Mouse (Mus musculus) liver, embryonic 11.5 days (tissue): ENCODE measurements at regions not wholly inside any gene's neighbourhood (a gene's known extent, or its start where the extent isn't known, plus 50 kb on each side); places are given as distances from the start of the nearest gene placed in this dataset.

ENCODE experiments used
- ATAC-seq: fragments of 200-750 bp; cut with Nextera tagmentation; replicated peaks from 2 replicates; pipeline ENCODE4 v1.8.0; 2017; ENCODE audit warnings: moderate number of reproducible peaks, mild to moderate bottlenecking, moderate TSS enrichment, moderate library complexity; ENCODE audit not compliant: low FRiP score
- DNase-seq: peaks from one replicate; pipeline ENCODE4 v3.0.0-alpha.2; 2017; ENCODE audit warnings: low spot score
- H3K27ac ChIP-seq: fragments of 300-500 bp; sonication (generic); 2 replicates; pipeline ENCODE4 v1.5.1; 2014; ENCODE audit warnings: mild to moderate bottlenecking, low read depth, low read length, control low read depth
- H3K27me3 ChIP-seq: fragments of 300-500 bp; sonication (generic); replicated peaks from 2 replicates; pipeline ENCODE4 v1.6.1; 2014; ENCODE audit warnings: low read length, mixed read lengths; ENCODE audit not compliant: control insufficient read depth, insufficient read depth
- H3K36me3 ChIP-seq: fragments of 300-500 bp; sonication (generic); 2 replicates; pipeline ENCODE4 v1.6.1; 2014; ENCODE audit warnings: mild to moderate bottlenecking, low read length, moderate library complexity, mixed read lengths; ENCODE audit not compliant: control insufficient read depth, insufficient read depth
- H3K4me1 ChIP-seq: fragments of 300-500 bp; sonication (generic); replicated peaks from 2 replicates; pipeline ENCODE4 v1.6.1; 2014; ENCODE audit warnings: low read length, mixed read lengths; ENCODE audit not compliant: control insufficient read depth, insufficient read depth
- H3K4me2 ChIP-seq: fragments of 300-500 bp; sonication (generic); 2 replicates; pipeline ENCODE4 v1.6.1; 2014; ENCODE audit warnings: mild to moderate bottlenecking, control low read depth, moderate library complexity
- H3K4me3 ChIP-seq: fragments of 300-500 bp; sonication (generic); 2 replicates; pipeline ENCODE4 v1.5.1; 2014; ENCODE audit warnings: low read depth, low read length, control low read depth
- H3K9ac ChIP-seq: fragments of 300-500 bp; sonication (generic); 2 replicates; pipeline ENCODE4 v1.6.1; 2014; ENCODE audit warnings: low read depth, low read length, control low read depth
- H3K9me3 ChIP-seq: fragments of 300-500 bp; sonication (generic); 2 replicates; pipeline ENCODE4 v1.6.1; 2016; ENCODE audit warnings: low read length, inconsistent platforms, mixed read lengths; ENCODE audit not compliant: control insufficient read depth
- WGBS: fragments of 180-500 bp; shearing (Covaris S2); extraction: QIAGEN DNeasy Blood & Tissue Kit; methylation state at CpG from one replicate; pipeline ENCODE4 v1.1.7; 2014; 5-methylcytosine and 5-hydroxymethylcytosine counted together

DNA sequence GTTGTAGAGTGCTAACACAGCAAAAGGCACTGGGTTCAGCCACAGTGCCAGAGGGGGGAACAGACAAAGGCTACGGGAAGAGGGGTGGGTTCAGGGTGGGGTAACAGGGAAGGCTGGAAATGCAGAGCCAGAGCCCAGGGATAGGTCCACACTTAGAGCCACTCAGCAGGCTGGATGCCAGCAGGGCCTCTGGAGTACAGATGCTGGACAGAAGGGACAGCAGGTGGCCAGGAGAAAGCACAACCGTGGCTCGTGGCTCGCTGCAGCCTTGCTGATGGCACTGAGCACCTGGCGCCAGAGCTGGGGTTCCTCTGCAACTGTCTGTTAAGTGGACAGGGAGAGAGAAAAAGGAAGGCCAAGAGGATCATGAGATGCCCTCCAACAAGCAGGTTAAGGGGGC is 174.2 kb downstream of the Mroh4 start:
- no peak overlapping the region for H3K4me2 ChIP-seq
- ATAC-seq, result no peak
- 89% methylated on average over 5 of the region's 5 CpGs for WGBS
- no peaks in the 10 kb centered on the region for H3K27me3 ChIP-seq
- no peak overlapping the region for H3K4me3 ChIP-seq
- H3K9ac ChIP-seq, result no peak overlapping the region
- no peaks in the 10 kb centered on the region for H3K4me1 ChIP-seq
- no peaks in the 10 kb centered on the region for H3K36me3 ChIP-seq
- H3K9me3 ChIP-seq, result no peaks in the 10 kb centered on the region
- H3K27ac ChIP-seq, result no peak overlapping the region
- no peak for DNase-seq

GRCm38 (mm10) chr15:74459345-74459975 is 176.7 kb downstream of the Mroh4 start:
- Histone ChIP-seq H3K4me1 (no peaks in the 10 kb centered on the region), H3K9ac (no peak overlapping the region), H3K36me3 (no peaks in the 10 kb centered on the region), H3K9me3 (no peaks in the 10 kb centered on the region), H3K27ac (no peak overlapping the region), H3K4me3 (no peak overlapping the region), H3K4me2 (no peak overlapping the region), H3K27me3 (no peaks in the 10 kb centered on the region)
- DNase-seq (no peak), ATAC-seq (no peak)
- WGBS, result 85% methylated on average over 12 of the region's 12 CpGs

DNA sequence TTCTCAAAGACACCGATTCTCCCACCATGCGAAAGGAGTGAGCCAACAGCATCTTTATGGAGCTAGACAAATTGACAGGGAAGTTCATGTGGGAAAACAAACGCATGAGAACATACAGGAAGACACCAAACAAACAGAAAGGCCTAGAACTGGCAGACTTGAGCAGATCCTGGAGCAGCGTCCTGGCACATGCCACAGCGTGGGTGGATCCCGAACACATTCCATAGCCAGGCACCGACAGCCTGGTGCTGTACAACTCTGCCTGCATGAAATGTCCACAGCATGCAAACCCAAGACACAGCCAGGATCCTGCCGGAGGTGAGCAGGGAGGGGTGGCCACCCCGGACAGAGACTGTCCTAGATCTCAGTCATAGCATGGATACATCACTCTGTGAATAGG is 177.2 kb downstream of the Mroh4 start:
- Histone ChIP-seq H3K27me3 (no peaks in the 10 kb centered on the region), H3K4me3 (no peak overlapping the region), H3K9me3 (no peaks in the 10 kb centered on the region), H3K27ac (no peak overlapping the region), H3K4me2 (no peak overlapping the region), H3K36me3 (no peaks in the 10 kb centered on the region), H3K9ac (no peak overlapping the region), H3K4me1 (no peaks in the 10 kb centered on the region)
- WGBS, result 87% methylated on average over 9 of the region's 9 CpGs
- DNase-seq, result no peak
- no peak for ATAC-seq

DNA sequence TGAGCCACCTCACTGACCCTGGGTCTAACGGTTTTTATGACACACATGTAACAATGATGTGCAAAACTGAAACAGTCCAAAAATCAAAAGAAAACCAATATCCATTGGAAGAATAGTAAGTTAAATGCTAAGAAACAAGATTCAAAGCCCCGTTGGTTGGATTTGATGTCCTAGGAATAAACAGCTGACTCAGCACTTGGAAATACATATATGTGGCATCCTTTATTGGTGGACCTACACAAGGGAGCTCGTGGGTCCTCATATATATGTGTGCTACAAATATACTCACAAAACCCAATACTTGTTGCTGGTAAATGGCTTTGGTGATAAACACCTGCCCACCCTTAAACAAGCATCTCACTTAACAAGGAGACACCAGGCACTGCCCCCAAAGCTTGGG is 178.2 kb downstream of the Mroh4 start:
- no peaks in the 10 kb centered on the region for H3K4me1 ChIP-seq
- DNase-seq, result no peak
- H3K9ac ChIP-seq, result no peak overlapping the region
- ATAC-seq, result no peak
- H3K27me3 ChIP-seq, result no peaks in the 10 kb centered on the region
- no peak overlapping the region for H3K27ac ChIP-seq
- no peak overlapping the region for H3K4me3 ChIP-seq
- no peak overlapping the region for H3K4me2 ChIP-seq
- H3K36me3 ChIP-seq, result no peaks in the 10 kb centered on the region
- H3K9me3 ChIP-seq, result no peaks in the 10 kb centered on the region
- WGBS, result 76% methylated on average over 3 of the region's 3 CpGs

DNA sequence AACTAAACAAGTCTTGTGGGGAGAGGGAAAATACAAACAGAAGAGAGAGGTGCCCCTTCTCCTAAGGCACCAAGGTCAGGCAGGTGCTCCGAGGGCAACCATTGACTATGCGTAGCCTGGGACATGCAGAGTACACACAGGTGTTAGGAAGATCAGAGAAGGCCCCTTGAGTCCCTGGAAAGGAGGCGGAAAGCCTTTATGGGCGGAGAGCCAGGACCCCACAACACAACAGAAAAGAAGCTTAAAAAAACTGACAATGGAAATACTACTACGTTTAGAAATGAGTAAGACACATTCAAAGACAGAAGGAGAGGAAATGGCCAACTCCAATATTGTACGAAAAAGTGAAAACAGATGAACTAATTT is 179.5 kb downstream of the Mroh4 start:
- no peak overlapping the region for H3K4me3 ChIP-seq
- WGBS, result 80% methylated on average over 6 of the region's 6 CpGs
- H3K4me2 ChIP-seq, result no peak overlapping the region
- no peaks in the 10 kb centered on the region for H3K27me3 ChIP-seq
- no peak for DNase-seq
- ATAC-seq, result no peak
- H3K4me1 ChIP-seq, result no peaks in the 10 kb centered on the region
- H3K9me3 ChIP-seq, result no peaks in the 10 kb centered on the region
- H3K9ac ChIP-seq, result no peak overlapping the region
- H3K36me3 ChIP-seq, result no peaks in the 10 kb centered on the region
- no peak overlapping the region for H3K27ac ChIP-seq

GRCm38 (mm10) chr15:74455921-74456674 is 180.1 kb downstream of the Mroh4 start:
- H3K27ac ChIP-seq, result no peak overlapping the region
- no peaks in the 10 kb centered on the region for H3K4me1 ChIP-seq
- ATAC-seq (no peak), DNase-seq (no peak)
- no peak overlapping the region for H3K9ac ChIP-seq
- H3K36me3 ChIP-seq, result no peaks in the 10 kb centered on the region
- H3K27me3 ChIP-seq, result no peaks in the 10 kb centered on the region
- 57% methylated on average over 11 of the region's 11 CpGs for whole genome bisulfite sequencing
- H3K9me3 ChIP-seq, result no peaks in the 10 kb centered on the region
- H3K4me2 ChIP-seq, result no peak overlapping the region
- no peak overlapping the region for H3K4me3 ChIP-seq

GRCm38 (mm10) chr15:74454543-74454942 is 181.6 kb downstream of the Mroh4 start:
- no peak for ATAC-seq
- Histone ChIP-seq H3K4me2 (no peak overlapping the region), H3K4me1 (no peaks in the 10 kb centered on the region)

DNA sequence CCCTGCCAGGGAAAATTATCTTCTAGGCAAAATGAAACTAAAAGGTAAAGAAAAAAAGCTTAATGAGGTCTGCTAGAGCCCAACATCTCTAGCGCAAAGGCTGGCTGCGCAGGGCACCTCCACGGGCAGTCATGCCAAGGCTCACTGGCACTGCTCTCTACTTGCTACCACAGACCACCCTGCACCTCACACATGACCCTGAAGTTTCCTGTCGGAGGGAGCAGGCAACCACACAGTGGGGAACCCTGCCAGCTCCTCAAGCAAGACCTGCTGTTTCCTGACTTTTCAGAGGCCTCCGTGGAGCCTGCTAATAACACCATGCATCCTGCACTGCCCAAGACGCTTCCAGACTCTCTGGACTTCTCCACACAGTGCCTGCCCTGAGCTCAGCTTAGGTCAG is 182.3 kb downstream of the Mroh4 start:
- no peaks in the 10 kb centered on the region for H3K27me3 ChIP-seq
- 67% methylated on average over 6 of the region's 6 CpGs for WGBS

More at GRCm38 (mm10) chr15:74454543-74454942, 181.6 kb downstream of the Mroh4 start:
- no peaks in the 10 kb centered on the region for H3K27me3 ChIP-seq
- no peak overlapping the region for H3K27ac ChIP-seq
- H3K4me3 ChIP-seq, result no peak overlapping the region
- no peak for DNase-seq
- WGBS, result 42% methylated on average over 3 of the region's 3 CpGs
- no peak overlapping the region for H3K9ac ChIP-seq
- no peaks in the 10 kb centered on the region for H3K36me3 ChIP-seq
- H3K9me3 ChIP-seq, result no peaks in the 10 kb centered on the region

GRCm38 (mm10) chr15:74452426-74452825 is 183.7 kb downstream of the Mroh4 start:
- Histone ChIP-seq H3K27me3 (no peaks in the 10 kb centered on the region), H3K36me3 (no peaks in the 10 kb centered on the region), H3K9me3 (no peaks in the 10 kb centered on the region), H3K4me2 (no peak overlapping the region), H3K9ac (no peak overlapping the region), H3K4me3 (no peak overlapping the region), H3K27ac (no peak overlapping the region), H3K4me1 (no peaks in the 10 kb centered on the region)
- ATAC-seq, result no peak
- 85% methylated on average over 3 of the region's 3 CpGs for WGBS
- no peak for DNase-seq

More for the DNA sequence above, 182.3 kb downstream of the Mroh4 start:
- Histone ChIP-seq H3K4me1 (no peaks in the 10 kb centered on the region), H3K9ac (no peak overlapping the region), H3K4me2 (no peak overlapping the region), H3K4me3 (no peak overlapping the region), H3K9me3 (no peaks in the 10 kb centered on the region), H3K36me3 (no peaks in the 10 kb centered on the region), H3K27ac (no peak overlapping the region)
- DNase-seq (no peak), ATAC-seq (no peak)
